Mouse (Mus musculus): ENCODE measurements around the gene Hoxd1. TPM values are rescaled to one million over a fixed set of nuclear protein-coding genes. Genes with fewer than 3 reads are reported as not detected.
A peak's percentile ranks its signal among the peaks of the same experiment; 100 is the strongest.

Hoxd1 gene
- polyA plus RNA-seq, 1 experiment from 2014 or later: 0.32 TPM

DNA sequence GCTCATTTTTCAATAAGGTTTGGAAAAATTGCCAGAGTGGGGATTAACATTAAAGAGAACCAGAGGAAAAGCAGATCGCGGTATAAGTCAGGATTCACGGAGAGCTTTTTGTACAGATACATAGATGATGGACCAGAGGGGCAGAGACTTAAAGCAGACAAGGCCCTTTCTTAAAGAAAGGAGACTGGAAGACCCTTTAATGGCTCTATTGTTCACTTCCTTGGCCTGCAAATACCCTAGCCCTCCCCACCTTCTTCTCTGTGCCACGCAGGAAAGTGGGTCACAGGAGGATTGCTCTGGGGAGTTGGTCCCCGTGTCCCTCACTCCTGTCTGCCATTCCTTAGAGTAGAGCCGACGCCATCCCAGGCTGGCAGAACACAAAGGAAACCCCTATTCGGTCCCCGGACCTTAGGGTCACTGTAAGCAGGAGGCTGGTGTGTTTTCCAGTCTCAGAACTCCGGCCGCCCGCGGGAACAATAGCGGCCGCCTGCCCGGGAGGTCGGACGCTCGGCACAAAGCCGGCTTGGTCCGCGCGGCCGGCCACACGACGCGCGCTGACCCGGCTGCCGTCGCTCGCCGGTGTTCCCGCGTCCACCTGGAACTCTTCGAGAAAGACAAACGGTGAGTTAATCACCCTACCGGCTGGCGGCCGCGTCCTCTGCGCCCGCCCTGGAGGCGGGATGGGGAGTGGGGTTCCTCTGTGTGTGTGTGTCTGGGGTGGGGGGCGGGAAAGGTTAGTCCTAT, 10.2 kb upstream of the Hoxd1 start:
- peak overlapping the region; percentile 57 for H3K9ac ChIP-seq (replicated peaks; ENCODE audit: low read depth, low read length)
- H3K27me3 ChIP-seq (ENCODE audit: control insufficient read depth, insufficient read depth, low read length): no peaks in the 10 kb centered on the region
- H3K27ac ChIP-seq (ENCODE audit: low read depth, low read length): 0 out of 2 replicates have a peak overlapping the region, but pooled peaks have one; percentile 52
- ATAC-seq (ENCODE audit: low read depth): peak; percentile 12; the same call in 1 of the 2 replicates
- 2% methylated on average over 43 of the region's 45 CpGs for WGBS
- H3K36me3 ChIP-seq (ENCODE audit: control insufficient read depth, insufficient read depth, low read length): no peaks in the 10 kb centered on the region
- H3K4me1 ChIP-seq (ENCODE audit: control insufficient read depth, insufficient read depth, low read length): peaks cover 42% of the 10 kb centered on the region
- H3K4me2 ChIP-seq (ENCODE audit: low read depth, low read length): peak overlapping the region; percentile 69
- peak overlapping the region; percentile 32 for H3K4me3 ChIP-seq (ENCODE audit: low read depth, low read length)
- H3K9me3 ChIP-seq (ENCODE audit: control insufficient read depth, low read length): no peaks in the 10 kb centered on the region

DNA sequence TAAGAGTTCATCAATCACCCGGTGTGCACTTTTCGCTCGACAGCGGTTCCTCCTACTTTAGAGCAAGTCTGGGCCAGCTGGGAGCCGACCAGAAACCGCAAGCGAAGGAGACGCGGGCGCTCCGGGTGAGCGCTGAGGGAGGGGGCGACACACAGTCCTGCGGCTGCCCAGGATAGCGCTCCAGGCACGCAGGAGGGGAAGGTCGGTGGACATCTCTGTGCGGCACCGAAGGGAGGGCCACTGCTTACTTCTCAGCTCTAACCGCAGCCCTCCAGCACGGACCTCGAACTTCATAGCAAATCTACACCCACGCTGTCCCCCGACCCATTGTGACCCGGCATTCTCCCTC, 9.6 kb upstream of the Hoxd1 start:
- peak overlapping the region; percentile 69 for H3K4me2 ChIP-seq (ENCODE audit: low read depth, low read length)
- no peak for ATAC-seq (ENCODE audit: low read depth)
- H3K4me3 ChIP-seq (ENCODE audit: low read depth, low read length): peak overlapping the region; percentile 32
- peaks cover 39% of the 10 kb centered on the region for H3K4me1 ChIP-seq (ENCODE audit: control insufficient read depth, insufficient read depth, low read length)
- H3K27me3 ChIP-seq (ENCODE audit: control insufficient read depth, insufficient read depth, low read length): no peaks in the 10 kb centered on the region
- peak overlapping the region; percentile 57 for H3K9ac ChIP-seq (replicated peaks; ENCODE audit: low read depth, low read length)
- peak overlapping the region; percentile 10; the same call in 1 of the 2 replicates for H3K27ac ChIP-seq (ENCODE audit: low read depth, low read length)
- no peaks in the 10 kb centered on the region for H3K36me3 ChIP-seq (ENCODE audit: control insufficient read depth, insufficient read depth, low read length)
- no peaks in the 10 kb centered on the region for H3K9me3 ChIP-seq (ENCODE audit: control insufficient read depth, low read length)
- WGBS: 2% methylated on average over 23 of the region's 25 CpGs

DNA sequence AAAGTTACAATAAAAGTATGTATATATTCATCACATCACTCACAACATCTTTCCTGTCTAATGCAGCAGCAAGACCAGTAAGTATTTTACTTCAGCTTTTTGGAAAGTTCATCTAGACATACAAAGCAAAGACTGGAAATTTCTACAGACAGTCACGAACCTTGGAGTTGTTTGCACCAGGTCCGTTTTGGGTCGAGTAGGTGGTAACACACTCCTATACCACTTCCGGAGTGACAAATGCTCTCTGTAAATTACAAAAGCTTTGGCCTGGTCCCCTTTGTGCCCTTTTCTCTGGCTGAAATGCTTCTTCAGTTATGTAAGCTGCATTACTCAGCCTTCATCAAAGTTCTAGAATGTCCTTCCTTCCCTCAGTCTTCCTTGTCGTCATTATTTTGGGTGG, 9.1 kb upstream of the Hoxd1 start:
- Histone ChIP-seq H3K27ac (ENCODE audit: low read depth, low read length) (peak overlapping the region; percentile 10; the same call in 1 of the 2 replicates), H3K9ac (replicated peaks; ENCODE audit: low read depth, low read length) (no peak overlapping the region), H3K4me3 (ENCODE audit: low read depth, low read length) (no peak overlapping the region), H3K9me3 (ENCODE audit: control insufficient read depth, low read length) (no peaks in the 10 kb centered on the region), H3K27me3 (ENCODE audit: control insufficient read depth, insufficient read depth, low read length) (no peaks in the 10 kb centered on the region), H3K36me3 (ENCODE audit: control insufficient read depth, insufficient read depth, low read length) (no peaks in the 10 kb centered on the region), H3K4me1 (ENCODE audit: control insufficient read depth, insufficient read depth, low read length) (peaks cover 34% of the 10 kb centered on the region), H3K4me2 (ENCODE audit: low read depth, low read length) (no peak overlapping the region)
- ATAC-seq (ENCODE audit: low read depth): no peak
- WGBS: 31% methylated on average over 5 of the region's 5 CpGs

DNA sequence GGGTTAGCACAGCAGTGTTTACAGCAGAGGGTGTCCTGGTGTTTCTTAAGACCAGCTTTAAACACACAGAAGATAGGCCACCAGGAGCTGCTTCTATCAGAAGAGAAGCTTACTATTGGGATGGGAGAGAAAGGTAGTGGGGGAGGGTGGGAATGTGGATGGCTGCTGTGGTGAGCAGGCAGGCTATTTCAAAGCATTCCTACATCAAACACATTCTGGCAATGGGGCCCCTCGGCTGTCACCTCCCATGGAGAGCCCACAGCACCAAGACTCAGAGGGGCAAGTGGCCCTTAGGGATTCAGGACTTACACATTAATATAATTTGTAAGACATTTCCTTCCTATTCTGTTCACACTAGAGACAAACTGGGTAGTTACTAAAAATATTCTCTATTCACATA, 2.6 kb upstream of the Hoxd1 start:
- no peak overlapping the region for H3K9ac ChIP-seq (replicated peaks; ENCODE audit: low read depth, low read length)
- no peak overlapping the region for H3K4me3 ChIP-seq (ENCODE audit: low read depth, low read length)
- H3K27me3 ChIP-seq (ENCODE audit: control insufficient read depth, insufficient read depth, low read length): peaks cover 5% of the 10 kb centered on the region; the same call in 1 of the 2 replicates
- no peak overlapping the region for H3K27ac ChIP-seq (ENCODE audit: low read depth, low read length)
- 6% methylated on average over 1 of the region's 1 CpGs for WGBS
- peaks cover 11% of the 10 kb centered on the region; the same call in 1 of the 2 replicates for H3K4me1 ChIP-seq (ENCODE audit: control insufficient read depth, insufficient read depth, low read length)
- ATAC-seq (ENCODE audit: low read depth): no peak
- no peak overlapping the region for H3K4me2 ChIP-seq (ENCODE audit: low read depth, low read length)
- H3K9me3 ChIP-seq (ENCODE audit: control insufficient read depth, low read length): no peaks in the 10 kb centered on the region
- H3K36me3 ChIP-seq (ENCODE audit: control insufficient read depth, insufficient read depth, low read length): no peaks in the 10 kb centered on the region

DNA sequence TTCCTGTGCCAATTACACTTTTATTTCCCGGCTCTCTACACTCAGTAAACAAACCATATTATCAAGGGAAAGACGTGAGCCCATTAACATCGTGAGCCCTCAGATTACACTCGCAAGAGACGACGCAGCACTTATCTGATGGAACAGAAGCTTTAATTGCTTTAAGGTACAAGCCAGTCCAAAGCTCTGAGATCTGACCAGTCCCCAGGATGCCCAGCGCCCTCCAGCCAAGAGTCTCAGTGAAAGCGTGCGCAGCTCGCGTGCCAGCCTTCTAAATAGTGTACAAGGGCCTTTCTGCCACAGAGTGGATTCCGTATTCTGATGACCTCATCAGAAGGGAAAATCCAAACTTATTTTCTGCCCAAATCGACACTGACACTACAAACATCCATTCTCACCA, 839 bp upstream of the Hoxd1 start:
- peaks cover 5% of the 10 kb centered on the region; the same call in 1 of the 2 replicates for H3K27me3 ChIP-seq (ENCODE audit: control insufficient read depth, insufficient read depth, low read length)
- no peaks in the 10 kb centered on the region for H3K9me3 ChIP-seq (ENCODE audit: control insufficient read depth, low read length)
- H3K9ac ChIP-seq (replicated peaks; ENCODE audit: low read depth, low read length): no peak overlapping the region
- peaks cover 11% of the 10 kb centered on the region; the same call in 1 of the 2 replicates for H3K4me1 ChIP-seq (ENCODE audit: control insufficient read depth, insufficient read depth, low read length)
- no peak for ATAC-seq (ENCODE audit: low read depth)
- H3K36me3 ChIP-seq (ENCODE audit: control insufficient read depth, insufficient read depth, low read length): no peaks in the 10 kb centered on the region
- 2% methylated on average over 13 of the region's 13 CpGs for WGBS
- H3K4me2 ChIP-seq (ENCODE audit: low read depth, low read length): peak overlapping the region; percentile 100
- H3K4me3 ChIP-seq (ENCODE audit: low read depth, low read length): 0 out of 2 replicates have a peak overlapping the region, but pooled peaks have one; percentile 52
- no peak overlapping the region for H3K27ac ChIP-seq (ENCODE audit: low read depth, low read length)

DNA sequence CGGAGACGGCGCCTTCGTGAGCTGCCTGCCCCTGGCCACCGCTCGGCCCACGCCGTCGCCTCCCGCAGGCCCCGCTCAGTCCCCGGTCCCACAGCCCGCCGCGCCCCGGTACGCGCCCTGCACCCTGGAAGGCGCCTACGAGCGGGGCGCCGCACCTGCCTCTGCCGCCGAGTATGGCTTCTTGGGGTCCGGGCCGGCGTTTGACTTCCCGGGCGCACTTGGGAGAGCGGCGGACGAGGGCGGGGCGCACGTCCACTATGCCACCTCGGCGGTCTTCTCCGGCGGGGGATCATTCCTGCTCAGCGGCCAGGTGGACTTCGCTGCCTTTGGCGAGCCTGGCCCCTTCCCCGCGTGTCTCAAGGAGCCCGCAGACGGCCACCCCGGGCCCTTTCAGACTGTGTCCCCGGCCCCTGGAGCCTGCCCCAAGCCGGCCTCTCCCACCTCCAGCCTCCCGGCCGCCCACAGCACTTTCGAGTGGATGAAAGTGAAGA, 510 bp downstream of the Hoxd1 start:
- Histone ChIP-seq H3K27ac (ENCODE audit: low read depth, low read length) (no peak overlapping the region), H3K9ac (replicated peaks; ENCODE audit: low read depth, low read length) (peak overlapping the region; percentile 41), H3K4me2 (ENCODE audit: low read depth, low read length) (peak overlapping the region; percentile 100), H3K9me3 (ENCODE audit: control insufficient read depth, low read length) (no peaks in the 10 kb centered on the region), H3K4me1 (ENCODE audit: control insufficient read depth, insufficient read depth, low read length) (peaks cover 11% of the 10 kb centered on the region; the same call in 1 of the 2 replicates), H3K27me3 (ENCODE audit: control insufficient read depth, insufficient read depth, low read length) (peaks cover 5% of the 10 kb centered on the region; the same call in 1 of the 2 replicates), H3K4me3 (ENCODE audit: low read depth, low read length) (peak overlapping the region; percentile 52), H3K36me3 (ENCODE audit: control insufficient read depth, insufficient read depth, low read length) (no peaks in the 10 kb centered on the region)
- under 1% methylated on average over 53 of the region's 53 CpGs for WGBS
- ATAC-seq (ENCODE audit: low read depth): peak; percentile 62; the same call in 1 of the 2 replicates

DNA sequence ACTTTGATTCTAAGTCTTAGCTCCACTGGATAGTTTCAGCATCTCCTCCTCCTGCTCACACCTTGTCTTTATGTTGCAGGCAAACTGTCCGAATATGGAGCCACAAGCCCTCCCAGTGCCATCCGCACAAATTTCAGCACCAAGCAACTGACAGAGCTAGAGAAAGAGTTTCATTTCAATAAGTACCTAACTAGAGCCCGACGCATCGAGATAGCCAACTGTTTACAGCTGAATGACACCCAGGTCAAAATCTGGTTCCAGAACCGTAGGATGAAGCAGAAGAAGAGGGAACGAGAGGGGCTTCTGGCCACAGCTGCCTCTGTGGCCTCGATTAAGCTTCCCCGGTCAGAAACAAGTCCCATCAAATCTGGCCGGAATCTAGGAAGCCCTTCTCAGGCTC, 1.2 kb downstream of the Hoxd1 start:
- Histone ChIP-seq H3K9ac (replicated peaks; ENCODE audit: low read depth, low read length) (no peak overlapping the region), H3K27me3 (ENCODE audit: control insufficient read depth, insufficient read depth, low read length) (peaks cover 5% of the 10 kb centered on the region; the same call in 1 of the 2 replicates), H3K4me1 (ENCODE audit: control insufficient read depth, insufficient read depth, low read length) (peaks cover 11% of the 10 kb centered on the region; the same call in 1 of the 2 replicates), H3K4me2 (ENCODE audit: low read depth, low read length) (no peak overlapping the region), H3K27ac (ENCODE audit: low read depth, low read length) (no peak overlapping the region), H3K4me3 (ENCODE audit: low read depth, low read length) (peak overlapping the region; percentile 52), H3K9me3 (ENCODE audit: control insufficient read depth, low read length) (no peaks in the 10 kb centered on the region), H3K36me3 (ENCODE audit: control insufficient read depth, insufficient read depth, low read length) (no peaks in the 10 kb centered on the region)
- no peak for ATAC-seq (ENCODE audit: low read depth)
- WGBS: 52% methylated on average over 10 of the region's 10 CpGs

DNA sequence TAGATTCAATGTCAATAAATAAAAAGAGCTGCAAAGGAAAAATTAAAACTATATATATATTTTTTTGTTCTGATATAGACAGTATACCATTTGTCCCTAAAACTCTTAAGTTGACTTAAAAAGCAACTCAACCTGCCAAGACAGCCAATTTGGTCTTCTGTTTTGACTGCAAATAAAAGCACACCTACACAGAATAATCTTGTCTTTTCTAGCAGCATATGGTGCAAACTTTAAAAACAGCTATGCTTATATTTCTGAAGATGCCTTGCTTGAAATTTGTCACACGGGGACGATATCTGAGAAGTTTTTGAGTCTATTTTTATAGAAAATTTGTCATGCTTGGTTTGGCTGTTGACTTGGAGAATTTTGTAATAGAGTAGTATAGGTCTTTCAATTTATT, 11.6 kb downstream of the Hoxd1 start:
- H3K27ac ChIP-seq (ENCODE audit: low read depth, low read length): no peak overlapping the region
- no peaks in the 10 kb centered on the region for H3K27me3 ChIP-seq (ENCODE audit: control insufficient read depth, insufficient read depth, low read length)
- H3K4me1 ChIP-seq (ENCODE audit: control insufficient read depth, insufficient read depth, low read length): no peaks in the 10 kb centered on the region
- 91% methylated on average over 2 of the region's 2 CpGs for WGBS
- no peak overlapping the region for H3K9ac ChIP-seq (replicated peaks; ENCODE audit: low read depth, low read length)
- no peak overlapping the region for H3K4me3 ChIP-seq (ENCODE audit: low read depth, low read length)
- no peak overlapping the region for H3K4me2 ChIP-seq (ENCODE audit: low read depth, low read length)
- no peaks in the 10 kb centered on the region for H3K36me3 ChIP-seq (ENCODE audit: control insufficient read depth, insufficient read depth, low read length)
- H3K9me3 ChIP-seq (ENCODE audit: control insufficient read depth, low read length): no peaks in the 10 kb centered on the region
- ATAC-seq (ENCODE audit: low read depth): no peak

DNA sequence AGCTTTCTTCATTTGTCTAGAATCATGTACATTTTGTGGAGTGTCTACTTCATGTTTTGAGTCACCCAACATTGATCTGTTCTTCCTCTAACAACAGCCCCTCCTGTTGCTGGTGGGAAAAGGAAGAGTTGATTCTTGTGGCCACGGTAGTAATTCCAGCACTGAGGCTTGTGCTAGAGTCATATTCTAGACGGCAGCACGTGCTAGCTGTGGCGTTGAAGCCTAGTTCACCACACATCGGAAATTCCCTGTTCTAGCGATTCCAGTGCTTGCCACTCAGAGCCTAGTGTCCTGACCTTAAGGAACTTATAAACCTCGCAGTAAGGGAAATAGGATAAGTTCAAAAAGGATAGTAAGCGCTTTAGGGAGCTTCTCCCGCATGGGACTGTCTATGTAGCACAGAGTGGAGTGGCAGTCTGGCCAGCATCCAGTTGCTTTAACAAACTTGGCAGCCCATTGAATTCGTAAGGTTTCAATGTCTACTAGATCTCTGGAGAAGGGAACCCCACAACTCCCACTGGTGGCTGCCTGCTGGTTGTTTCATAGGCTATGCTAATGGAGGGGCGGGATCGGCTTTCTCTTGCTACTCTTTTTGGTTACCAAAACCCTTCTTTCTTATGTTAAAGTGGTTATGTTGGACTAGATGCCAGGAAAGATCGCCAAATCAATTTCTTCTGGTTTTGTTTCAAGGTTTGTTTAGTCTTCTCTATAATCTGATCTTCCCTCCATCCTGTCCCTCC, 14.9 kb downstream of the Hoxd1 start:
- ATAC-seq (ENCODE audit: low read depth): no peak
- WGBS: 69% methylated on average over 13 of the region's 13 CpGs
- Histone ChIP-seq H3K36me3 (ENCODE audit: control insufficient read depth, insufficient read depth, low read length) (no peaks in the 10 kb centered on the region), H3K27me3 (ENCODE audit: control insufficient read depth, insufficient read depth, low read length) (no peaks in the 10 kb centered on the region), H3K27ac (ENCODE audit: low read depth, low read length) (no peak overlapping the region), H3K4me3 (ENCODE audit: low read depth, low read length) (no peak overlapping the region), H3K9me3 (ENCODE audit: control insufficient read depth, low read length) (no peaks in the 10 kb centered on the region), H3K4me2 (ENCODE audit: low read depth, low read length) (no peak overlapping the region), H3K4me1 (ENCODE audit: control insufficient read depth, insufficient read depth, low read length) (no peaks in the 10 kb centered on the region), H3K9ac (replicated peaks; ENCODE audit: low read depth, low read length) (no peak overlapping the region)

Data from neural tube, embryonic 14.5 days (tissue).